Mouse (Mus musculus) lung, embryonic 14.5 days (tissue): Measurements from ENCODE around the gene Lonp2. TPM values are rescaled to one million over a fixed set of nuclear protein-coding genes. Genes with fewer than 3 reads are reported as not detected.

ENCODE experiments used
- ATAC-seq: fragments of 200-750 bp; cut with Nextera tagmentation; 2 replicates; pipeline ENCODE4 v1.8.0; 2017; ENCODE audit warnings: mild to moderate bottlenecking, moderate TSS enrichment, moderate library complexity; ENCODE audit not compliant: insufficient read depth
- DNase-seq: peaks from one replicate; pipeline ENCODE4 v3.0.0-alpha.2; 2015
- H3K27ac ChIP-seq: fragments of 300-500 bp; sonication (generic); 2 replicates; pipeline ENCODE4 v1.5.1; 2014; ENCODE audit warnings: low read depth, mild to moderate bottlenecking, moderate library complexity
- H3K27me3 ChIP-seq: fragments of 300-500 bp; sonication (generic); 2 replicates; pipeline ENCODE4 v1.6.1; 2014; ENCODE audit warnings: low read length, control low read depth; ENCODE audit not compliant: insufficient read depth
- H3K36me3 ChIP-seq: fragments of 300-500 bp; sonication (generic); 2 replicates; pipeline ENCODE4 v1.6.1; 2014; ENCODE audit warnings: control low read depth; ENCODE audit not compliant: insufficient read depth
- H3K4me1 ChIP-seq: fragments of 300-500 bp; sonication (generic); 2 replicates; pipeline ENCODE4 v1.6.1; 2014; ENCODE audit warnings: antibody characterized with exemption, control low read depth; ENCODE audit not compliant: insufficient read depth
- H3K4me2 ChIP-seq: fragments of 300-500 bp; sonication (generic); 2 replicates; pipeline ENCODE4 v1.6.1; 2014; ENCODE audit warnings: mild to moderate bottlenecking
- H3K4me3 ChIP-seq: fragments of 300-500 bp; sonication (generic); 2 replicates; pipeline ENCODE4 v1.5.1; 2014; ENCODE audit warnings: low read depth, low read length
- H3K9ac ChIP-seq: fragments of 300-500 bp; sonication (generic); 2 replicates; pipeline ENCODE4 v1.6.1; 2014
- H3K9me3 ChIP-seq: fragments of 300-500 bp; sonication (generic); 2 replicates; pipeline ENCODE4 v1.6.1; 2016; ENCODE audit warnings: low read depth, low read length, control low read depth
- CTCF ChIP-seq: IDR thresholded peaks from 2 replicates; pipeline ENCODE4 v1.5.1; 2016; ENCODE audit warnings: antibody characterized with exemption, low read depth
- WGBS: fragments of 180-500 bp; shearing (Covaris S2); extraction: QIAGEN DNeasy Blood & Tissue Kit; methylation state at CpG from one replicate; pipeline ENCODE4 v1.1.7; 2014; 5-methylcytosine and 5-hydroxymethylcytosine counted together
- polyA plus RNA-seq: library from polyadenylated mRNA; unstranded; fragments of >200 nt; fragmentation: Nextera tagmentation; extraction: Ambion mirVana; gene quantifications from 2 replicates; pipeline ENCODE4 v1.2.1, GENCODE M21; 2014

Gene Lonp2
- polyA plus RNA-seq, 1 experiment from 2014 or later, result 48.0 TPM

DNA sequence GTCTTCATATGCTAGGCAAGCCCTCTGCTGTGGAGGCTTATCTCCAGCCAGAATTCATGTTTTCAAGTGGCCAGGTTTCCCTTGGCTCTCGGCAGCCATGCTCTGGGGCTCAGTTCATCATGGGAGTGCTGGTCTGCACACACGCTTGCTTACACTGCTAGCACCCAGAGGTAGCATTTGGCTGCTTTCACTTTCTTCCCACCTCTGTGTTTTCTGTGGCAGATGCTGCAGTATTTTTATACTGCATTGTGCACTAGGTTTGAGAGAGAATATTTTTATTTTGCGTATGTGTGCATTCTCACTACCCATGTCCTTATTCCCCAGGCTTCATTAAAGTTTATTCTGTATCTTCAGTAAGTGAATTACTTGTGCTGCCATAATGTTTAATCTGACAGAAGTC lies 23.9 kb downstream of the Lonp2 start:
- ATAC-seq (no peak), DNase-seq (no peak)
- Histone ChIP-seq H3K4me1 (no peaks in the 10 kb centered on the region), H3K9me3 (no peaks in the 10 kb centered on the region), H3K4me2 (no peak overlapping the region), H3K36me3 (peaks cover 7% of the 10 kb centered on the region), H3K9ac (no peak overlapping the region), H3K27me3 (no peaks in the 10 kb centered on the region), H3K27ac (no peak overlapping the region), H3K4me3 (no peak overlapping the region)
- 83% methylated on average over 3 of the region's 3 CpGs for WGBS
- TF ChIP-seq CTCF, result no peak

DNA sequence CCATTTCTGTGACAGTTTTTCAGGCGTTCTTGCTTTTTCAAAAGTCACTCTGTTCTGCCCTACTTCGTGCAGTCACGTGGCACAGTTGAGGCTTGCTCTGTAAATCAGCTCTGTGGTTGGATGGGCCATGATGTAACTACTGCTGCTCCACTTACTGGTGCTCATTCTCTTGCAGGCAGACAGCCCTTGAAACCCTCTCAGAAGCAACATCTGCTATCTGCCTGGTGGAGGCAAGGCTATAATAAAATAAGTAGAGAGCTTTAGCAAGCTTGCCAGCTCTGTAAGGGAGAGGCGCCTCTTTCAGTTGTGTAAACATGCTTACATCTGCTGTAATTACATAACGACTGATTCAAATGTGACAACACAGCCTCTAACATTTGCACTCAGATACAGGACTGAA lies 27.6 kb downstream of the Lonp2 start:
- H3K27me3 ChIP-seq, result no peaks in the 10 kb centered on the region
- no peaks in the 10 kb centered on the region for H3K9me3 ChIP-seq
- TF ChIP-seq CTCF, result no peak
- no peak overlapping the region for H3K27ac ChIP-seq
- H3K4me2 ChIP-seq, result no peak overlapping the region
- no peaks in the 10 kb centered on the region for H3K4me1 ChIP-seq
- WGBS, result 79% methylated on average over 5 of the region's 5 CpGs
- ATAC-seq, result no peak
- H3K4me3 ChIP-seq, result no peak overlapping the region
- H3K9ac ChIP-seq, result no peak overlapping the region
- DNase-seq, result no peak
- H3K36me3 ChIP-seq, result peaks cover 5% of the 10 kb centered on the region; the same call in 1 of the 2 replicates

DNA sequence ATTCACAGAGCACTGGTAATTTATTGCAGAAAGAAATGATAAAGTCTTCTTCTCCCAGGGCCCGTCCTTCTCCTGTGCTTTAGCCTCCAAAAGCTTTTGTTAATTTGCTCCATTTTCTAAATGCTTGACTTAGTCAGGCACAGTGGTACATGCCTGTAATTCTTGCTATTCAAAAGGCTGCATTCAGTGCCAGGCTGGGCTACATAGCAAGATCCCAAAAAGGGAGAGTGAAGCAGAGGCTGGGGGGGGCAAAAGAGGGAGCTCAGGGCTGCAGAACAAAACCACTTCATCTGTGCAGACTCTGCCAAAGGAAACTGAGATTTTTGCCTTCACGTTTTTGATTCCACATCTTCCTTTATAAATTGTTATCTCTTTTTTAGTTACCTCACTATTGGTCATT lies 28.7 kb downstream of the Lonp2 start:
- Histone ChIP-seq H3K4me3 (no peak overlapping the region), H3K9ac (no peak overlapping the region), H3K27ac (no peak overlapping the region), H3K4me1 (no peaks in the 10 kb centered on the region), H3K9me3 (no peaks in the 10 kb centered on the region), H3K27me3 (no peaks in the 10 kb centered on the region), H3K36me3 (peaks cover 5% of the 10 kb centered on the region; the same call in 1 of the 2 replicates), H3K4me2 (no peak overlapping the region)
- ATAC-seq (no peak), DNase-seq (no peak)
- WGBS, result 79% methylated on average over 2 of the region's 2 CpGs
- TF ChIP-seq CTCF, result no peak

DNA sequence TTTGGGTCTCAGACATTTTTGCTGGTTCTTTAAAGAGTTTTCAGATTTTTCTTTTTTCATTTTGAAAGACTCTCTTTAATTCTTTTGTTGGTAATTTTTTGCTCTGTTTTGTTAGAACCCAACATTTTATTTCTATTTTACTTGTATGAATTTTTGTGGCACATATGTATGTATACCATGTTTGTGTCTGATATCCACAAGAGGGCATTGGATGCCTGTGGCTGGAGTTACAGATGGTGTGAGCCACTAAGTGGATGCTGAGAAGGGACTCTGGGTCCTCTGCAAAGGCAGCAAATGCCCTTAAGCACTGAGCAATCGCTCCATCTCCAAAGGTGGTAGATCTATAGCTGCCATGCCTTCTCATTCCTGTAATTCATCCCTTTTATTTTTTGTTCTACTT lies 30.7 kb downstream of the Lonp2 start:
- no peaks in the 10 kb centered on the region for H3K27me3 ChIP-seq
- TF ChIP-seq CTCF, result no peak
- peak; percentile 4 for DNase-seq
- H3K9me3 ChIP-seq, result no peaks in the 10 kb centered on the region
- H3K27ac ChIP-seq, result no peak overlapping the region
- H3K4me1 ChIP-seq, result no peaks in the 10 kb centered on the region
- H3K4me3 ChIP-seq, result no peak overlapping the region
- no peak for ATAC-seq
- H3K4me2 ChIP-seq, result no peak overlapping the region
- H3K9ac ChIP-seq, result no peak overlapping the region
- 90% methylated on average over 1 of the region's 1 CpGs for WGBS
- H3K36me3 ChIP-seq, result peaks cover 5% of the 10 kb centered on the region; the same call in 1 of the 2 replicates

DNA sequence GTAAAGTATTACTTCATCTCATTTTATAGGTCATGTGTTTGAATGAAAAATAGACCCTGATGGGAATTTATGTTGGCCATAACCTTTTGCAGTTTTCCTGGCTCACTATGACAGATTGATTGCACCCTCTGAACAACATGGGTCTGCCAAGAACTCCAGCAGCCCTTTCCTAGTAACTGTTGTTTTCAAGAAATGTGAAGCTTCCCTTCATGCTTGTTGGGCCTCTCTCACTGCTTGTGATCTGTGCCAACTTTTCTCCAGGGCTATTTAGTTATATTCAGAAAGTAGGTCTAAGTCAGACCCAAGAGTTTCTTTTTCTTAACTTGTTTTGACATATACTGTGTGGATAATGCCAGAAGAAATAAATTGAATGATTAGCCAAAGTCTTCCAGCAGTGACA lies 44.9 kb downstream of the Lonp2 start:
- Histone ChIP-seq H3K4me2 (no peak overlapping the region), H3K9me3 (no peaks in the 10 kb centered on the region), H3K27me3 (no peaks in the 10 kb centered on the region), H3K4me3 (no peak overlapping the region), H3K9ac (no peak overlapping the region), H3K36me3 (peaks cover 22% of the 10 kb centered on the region; the same call in 1 of the 2 replicates), H3K4me1 (no peaks in the 10 kb centered on the region), H3K27ac (no peak overlapping the region)
- ATAC-seq, result no peak
- TF ChIP-seq CTCF, result no peak
- DNase-seq, result no peak

DNA sequence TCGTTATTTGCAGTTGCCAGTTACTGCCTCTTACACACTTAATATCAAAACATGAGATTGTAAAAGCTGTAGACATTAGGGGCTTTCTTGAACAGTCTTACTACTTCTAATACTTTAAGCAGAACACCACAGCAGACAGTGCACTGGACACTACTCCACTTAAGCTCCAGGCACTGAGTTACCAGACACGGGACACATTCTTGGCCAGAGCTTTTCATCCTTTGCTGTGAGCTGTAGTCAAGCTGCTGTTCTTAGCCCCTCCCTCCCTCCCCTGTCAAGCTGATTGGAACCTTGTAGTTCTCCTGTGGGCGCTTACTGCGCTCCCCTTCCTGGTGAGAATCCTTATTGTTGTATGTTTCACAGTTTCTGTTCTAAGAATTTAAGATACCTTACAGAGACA lies 45.4 kb downstream of the Lonp2 start:
- Histone ChIP-seq H3K4me1 (no peaks in the 10 kb centered on the region), H3K27ac (no peak overlapping the region), H3K4me2 (no peak overlapping the region), H3K9ac (no peak overlapping the region), H3K9me3 (no peaks in the 10 kb centered on the region), H3K27me3 (no peaks in the 10 kb centered on the region), H3K36me3 (peaks cover 24% of the 10 kb centered on the region; the same call in 1 of the 2 replicates), H3K4me3 (no peak overlapping the region)
- ATAC-seq (no peak), DNase-seq (no peak)
- no peak for TF ChIP-seq CTCF
- 69% methylated on average over 4 of the region's 4 CpGs for WGBS

DNA sequence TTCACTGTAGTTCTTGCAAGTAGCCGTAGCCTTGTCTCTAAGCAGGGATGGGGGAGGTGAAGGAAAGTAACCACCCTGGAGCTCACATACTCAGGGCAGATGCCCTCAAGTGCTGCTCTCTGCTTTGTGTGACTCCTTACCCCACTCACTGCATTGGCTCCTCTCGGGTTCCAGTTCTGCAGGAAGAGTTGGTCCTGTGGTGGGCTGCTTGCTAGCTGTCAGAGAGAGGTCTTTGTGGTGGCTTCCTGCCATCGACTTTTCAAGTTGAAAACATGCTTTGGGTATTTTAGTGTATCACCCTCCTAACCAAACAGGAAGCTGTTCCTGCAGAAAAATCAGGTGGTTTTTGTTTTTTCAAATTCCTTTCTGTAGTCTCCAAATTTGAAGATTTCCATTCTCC lies 62.8 kb downstream of the Lonp2 start:
- Histone ChIP-seq H3K27me3 (no peaks in the 10 kb centered on the region), H3K9ac (no peak overlapping the region), H3K4me2 (no peak overlapping the region), H3K36me3 (0 out of 2 replicates have a peak, but pooled peaks cover 5% of the 10 kb centered on the region), H3K4me3 (no peak overlapping the region), H3K9me3 (no peaks in the 10 kb centered on the region), H3K4me1 (no peaks in the 10 kb centered on the region), H3K27ac (no peak overlapping the region)
- no peak for TF ChIP-seq CTCF
- DNase-seq (no peak), ATAC-seq (no peak)
- WGBS, result 63% methylated on average over 3 of the region's 3 CpGs

DNA sequence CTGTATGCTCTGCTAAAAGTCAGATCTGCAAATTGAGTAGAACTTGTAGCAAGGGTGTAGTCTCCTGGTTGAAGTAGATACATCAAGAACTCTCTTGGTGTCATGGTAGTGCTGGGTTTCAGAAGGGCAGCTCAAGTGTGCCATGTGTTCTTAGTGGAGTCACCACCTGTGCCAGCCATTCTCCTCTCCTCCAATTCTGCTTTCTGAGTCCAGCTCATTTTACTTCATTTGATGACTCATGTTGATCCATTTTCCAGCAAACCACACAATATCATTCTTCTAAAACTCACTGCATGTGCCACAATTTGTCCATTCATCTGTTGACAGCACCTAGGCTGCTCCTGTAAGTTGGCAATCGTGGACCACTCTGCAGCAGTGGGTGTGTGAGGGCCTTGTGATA lies 68.3 kb downstream of the Lonp2 start:
- TF ChIP-seq CTCF, result no peak
- Histone ChIP-seq H3K4me3 (no peak overlapping the region), H3K27ac (no peak overlapping the region), H3K9ac (no peak overlapping the region), H3K27me3 (no peaks in the 10 kb centered on the region), H3K4me2 (no peak overlapping the region), H3K9me3 (no peaks in the 10 kb centered on the region), H3K36me3 (0 out of 2 replicates have a peak, but pooled peaks cover 5% of the 10 kb centered on the region), H3K4me1 (no peaks in the 10 kb centered on the region)
- WGBS, result 78% methylated on average over 1 of the region's 1 CpGs
- ATAC-seq (no peak), DNase-seq (no peak)
